Mouse (Mus musculus) small intestine, adult 2 months (tissue): ENCODE data around the gene Rad51b. TPM values are rescaled to one million over a fixed set of nuclear protein-coding genes. Genes with fewer than 3 reads are reported as not detected.

Experiments
- H3K27ac ChIP-seq: fragments of 200-500 bp; 2 replicates; pipeline ENCODE4 v1.5.1; 2012; ENCODE audit warnings: low read depth, low read length, control low read depth, inconsistent platforms; ENCODE audit not compliant: insufficient read depth
- H3K27me3 ChIP-seq: fragments of 200-500 bp; 2 replicates; pipeline ENCODE4 v1.6.1; 2012; ENCODE audit warnings: mild to moderate bottlenecking, moderate library complexity, low read length, inconsistent platforms; ENCODE audit not compliant: control insufficient read depth, insufficient read depth
- H3K36me3 ChIP-seq: fragments of 200-500 bp; 2 replicates; pipeline ENCODE4 v1.6.1; 2012; ENCODE audit warnings: mild to moderate bottlenecking, low read length, control low read depth, inconsistent platforms; ENCODE audit not compliant: control insufficient read depth, insufficient read depth
- H3K4me1 ChIP-seq: fragments of 200-500 bp; 2 replicates; pipeline ENCODE4 v1.6.1; 2012; ENCODE audit warnings: low read length, inconsistent platforms, mixed read lengths; ENCODE audit not compliant: control insufficient read depth, insufficient read depth, insufficient read length
- H3K4me3 ChIP-seq: fragments of 200-500 bp; 2 replicates; pipeline ENCODE4 v1.5.1; 2012; ENCODE audit warnings: low read depth, mild to moderate bottlenecking, control low read depth, inconsistent platforms, low read length, moderate library complexity
- CTCF ChIP-seq: fragments of 200-500 bp; IDR thresholded peaks from 2 replicates; pipeline ENCODE4 v1.5.1; 2012; ENCODE audit warnings: low read depth, mild to moderate bottlenecking, control low read depth, inconsistent platforms, low read length, moderate library complexity, mixed read lengths; ENCODE audit not compliant: insufficient replicate concordance, insufficient read length; ENCODE audit errors: extremely low read depth
- POLR2A ChIP-seq: fragments of 200-500 bp; IDR thresholded peaks from 2 replicates; pipeline ENCODE4 v1.6.1; 2012; ENCODE audit warnings: low read depth, mild to moderate bottlenecking, control low read depth, inconsistent platforms, low read length, moderate library complexity
- WGBS: fragments of 180-500 bp; shearing (Covaris S2); methylation state at CpG from one replicate; pipeline ENCODE4 v1.1.7; 2018; 5-methylcytosine and 5-hydroxymethylcytosine counted together
- polyA plus RNA-seq: library from polyadenylated mRNA; depleted of rRNA; stranded (reverse); fragments of >200 nt; gene quantifications from 2 replicates; pipeline ENCODE4 v1.2.3, GENCODE M21; 2012

Rad51b gene
- polyA plus RNA-seq, 1 experiment, result 0.46 TPM

DNA sequence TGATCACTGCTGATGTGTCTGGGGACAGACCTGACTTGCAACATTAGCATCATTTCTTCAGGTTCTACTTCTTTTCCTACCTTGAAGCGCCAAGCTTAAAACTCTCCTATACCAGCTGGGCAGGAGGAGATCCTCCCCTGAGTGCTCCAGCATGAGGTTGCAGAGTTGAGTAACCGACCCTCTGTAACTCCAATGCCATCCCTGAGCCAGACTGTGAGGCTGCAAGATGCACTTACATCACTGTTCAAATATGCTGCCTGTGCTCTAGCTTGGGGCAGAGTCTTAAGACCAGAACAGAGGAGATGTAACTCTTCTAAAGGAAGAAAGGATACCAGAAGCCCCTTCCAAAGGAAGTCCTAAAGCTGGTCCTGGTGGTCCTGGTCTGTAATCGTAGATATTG is 230.1 kb downstream of the Rad51b start:
- Histone ChIP-seq H3K27me3 (no peaks in the 10 kb centered on the region), H3K27ac (no peak overlapping the region), H3K4me3 (no peak overlapping the region), H3K4me1 (peaks cover 11% of the 10 kb centered on the region; the same call in 1 of the 2 replicates), H3K36me3 (no peaks in the 10 kb centered on the region)
- 75% methylated on average over 3 of the region's 3 CpGs for WGBS
- TF ChIP-seq POLR2A, result no peak
- TF ChIP-seq CTCF, result no peak

DNA sequence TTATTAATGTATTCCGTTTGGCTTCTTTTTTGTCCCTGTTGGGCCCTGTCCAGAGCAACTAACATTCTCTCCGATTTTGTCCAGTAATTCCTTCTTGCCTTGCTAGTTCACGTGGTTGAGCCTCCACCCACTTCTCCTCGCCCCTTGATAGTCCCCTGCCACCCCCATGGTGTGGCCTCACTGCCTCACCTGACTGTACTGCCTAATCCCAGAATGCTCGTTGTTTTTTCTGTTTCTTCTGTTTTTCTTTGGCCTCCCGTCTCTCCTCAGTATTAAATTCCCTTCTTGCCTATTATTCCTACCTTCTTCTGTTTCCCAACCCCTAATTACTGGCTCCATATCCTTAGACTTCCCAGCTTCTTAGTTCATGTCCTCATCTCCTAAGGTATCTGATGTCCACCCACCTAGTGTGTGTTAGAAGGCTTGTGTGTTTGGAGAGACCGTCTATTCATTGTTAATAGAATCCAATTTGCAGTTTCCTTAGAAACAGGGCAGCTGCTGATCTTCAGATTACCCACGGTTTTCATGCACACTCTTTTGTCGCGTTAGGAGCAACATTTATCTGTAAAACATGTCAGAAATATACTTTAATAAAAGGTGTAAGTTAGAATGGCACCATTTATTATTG is 233.3 kb downstream of the Rad51b start:
- peaks cover 20% of the 10 kb centered on the region for H3K4me1 ChIP-seq
- H3K36me3 ChIP-seq, result no peaks in the 10 kb centered on the region
- no peak overlapping the region for H3K4me3 ChIP-seq
- 78% methylated on average over 10 of the region's 10 CpGs for WGBS
- TF ChIP-seq POLR2A (no peak), CTCF (no peak)
- no peak overlapping the region for H3K27ac ChIP-seq
- H3K27me3 ChIP-seq, result no peaks in the 10 kb centered on the region

DNA sequence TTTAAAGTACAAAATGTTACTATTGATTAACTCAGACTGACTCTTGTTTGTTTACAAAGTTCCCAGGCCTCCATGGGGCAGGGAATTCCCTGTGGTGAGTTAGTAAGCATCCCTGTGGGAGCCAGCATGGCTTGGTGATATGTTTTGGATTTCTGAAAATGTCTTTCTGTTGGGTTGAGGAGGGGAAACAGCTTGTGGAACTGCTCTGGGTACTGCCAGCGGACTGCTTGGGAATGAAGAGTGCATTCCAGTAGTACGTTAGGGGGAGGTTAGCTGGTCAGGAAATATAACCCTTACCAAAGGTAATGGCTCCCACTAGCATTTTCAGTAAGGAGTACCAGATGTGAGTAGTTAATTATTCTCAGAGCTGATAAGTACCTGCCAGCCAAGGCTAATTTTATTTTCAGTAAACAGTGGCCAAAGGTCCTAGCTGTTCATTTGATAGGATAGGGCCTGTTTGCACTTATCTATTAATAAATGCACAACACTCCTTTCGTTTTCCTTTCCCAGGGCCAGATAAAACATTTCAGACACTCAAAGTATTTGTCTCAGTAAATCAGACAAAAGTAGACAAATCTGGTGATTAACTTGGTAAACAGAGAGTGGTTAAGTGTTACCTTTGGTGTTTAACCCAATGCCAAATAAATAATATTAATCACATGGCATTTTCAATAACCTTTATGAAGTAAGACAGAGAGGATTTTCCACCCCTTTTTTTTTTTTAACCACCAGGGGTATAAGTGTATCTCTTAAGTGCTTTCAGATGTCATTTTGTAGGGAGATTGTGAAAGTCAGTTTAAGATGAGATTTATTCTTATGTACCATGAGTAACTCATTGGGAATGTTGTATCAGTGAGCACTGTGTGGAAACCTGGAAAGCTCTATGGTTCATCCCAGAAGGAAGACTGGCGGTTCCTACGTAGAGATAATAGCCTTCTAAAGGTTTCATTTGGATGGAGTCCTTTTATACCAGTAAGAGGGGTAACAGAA is 235.0 kb downstream of the Rad51b start:
- no peaks in the 10 kb centered on the region for H3K27me3 ChIP-seq
- no peak for TF ChIP-seq POLR2A
- no peak for TF ChIP-seq CTCF
- whole genome bisulfite sequencing, result 19% methylated on average over 5 of the region's 5 CpGs
- no peak overlapping the region for H3K4me3 ChIP-seq
- H3K36me3 ChIP-seq, result no peaks in the 10 kb centered on the region
- peaks cover 20% of the 10 kb centered on the region for H3K4me1 ChIP-seq
- peak overlapping the region; percentile 87 for H3K27ac ChIP-seq

DNA sequence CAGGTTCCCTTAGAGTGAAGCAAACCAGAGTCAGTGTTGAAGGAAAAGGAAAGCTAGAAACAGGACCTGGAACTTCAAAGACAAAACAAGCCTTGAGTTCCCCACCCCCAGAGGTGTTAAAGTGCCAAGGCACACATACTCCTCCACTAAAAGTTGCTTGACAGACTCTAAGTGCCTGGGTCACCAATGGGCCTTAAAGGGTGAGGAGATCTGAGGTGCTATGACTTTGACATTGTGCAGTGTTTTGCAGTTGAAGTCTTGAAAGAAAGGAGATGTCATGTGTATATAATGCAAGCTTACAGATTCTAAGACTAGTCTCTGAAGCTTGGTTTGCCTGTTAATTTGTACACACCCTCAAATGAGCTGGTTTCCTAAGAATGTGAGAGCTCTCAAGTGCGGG is 237.7 kb downstream of the Rad51b start:
- Histone ChIP-seq H3K36me3 (no peaks in the 10 kb centered on the region), H3K27me3 (no peaks in the 10 kb centered on the region), H3K4me1 (peaks cover 19% of the 10 kb centered on the region), H3K4me3 (no peak overlapping the region), H3K27ac (no peak overlapping the region)
- 63% methylated on average over 1 of the region's 1 CpGs for WGBS
- no peak for TF ChIP-seq CTCF
- TF ChIP-seq POLR2A, result no peak

DNA sequence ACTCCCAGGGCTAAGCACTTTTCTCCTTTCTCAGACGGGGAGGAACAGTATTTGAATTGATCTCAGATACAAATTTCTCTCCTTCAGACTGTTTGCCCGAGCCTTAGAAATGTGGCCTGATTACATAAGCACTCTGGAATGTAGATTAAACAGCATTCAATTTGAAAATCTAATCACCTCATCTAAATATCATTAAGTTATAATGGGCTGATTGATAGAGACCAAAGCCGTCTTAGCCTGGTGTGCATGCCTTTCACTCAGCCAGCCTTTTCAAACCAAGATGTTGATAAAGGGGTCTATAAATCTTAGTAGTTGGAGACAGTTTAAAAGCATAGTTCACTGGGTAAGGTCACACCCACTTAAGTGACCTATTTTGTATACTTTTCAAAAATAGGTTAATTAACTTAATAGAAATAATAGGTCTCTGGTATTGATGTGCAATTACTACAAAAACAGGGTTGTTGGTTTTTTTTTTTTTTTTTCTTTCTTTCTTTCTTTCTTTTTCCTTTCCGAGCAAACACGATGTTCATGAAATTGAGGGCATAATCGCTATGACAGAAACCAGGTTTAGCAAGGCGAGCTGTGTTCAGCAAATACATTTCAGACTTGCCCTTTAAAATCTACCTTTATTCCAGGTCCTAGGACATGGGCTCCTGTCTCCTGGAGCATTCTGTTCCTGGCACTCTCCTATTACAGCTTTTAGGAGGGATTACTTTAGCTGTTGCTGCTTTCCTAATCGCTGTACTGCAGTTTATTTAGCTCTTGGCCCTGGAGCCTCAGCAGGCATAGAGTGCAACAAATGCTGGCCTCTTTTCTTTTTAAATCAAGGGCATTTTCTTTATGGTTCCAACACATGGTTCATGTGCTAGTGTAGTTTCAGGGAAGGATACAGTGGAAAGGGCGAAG is 238.7 kb downstream of the Rad51b start:
- H3K27me3 ChIP-seq, result no peaks in the 10 kb centered on the region
- H3K36me3 ChIP-seq, result no peaks in the 10 kb centered on the region
- WGBS, result 37% methylated on average over 9 of the region's 9 CpGs
- TF ChIP-seq CTCF (no peak), POLR2A (no peak)
- peak overlapping the region; percentile 15; the same call in 1 of the 2 replicates for H3K27ac ChIP-seq
- no peak overlapping the region for H3K4me3 ChIP-seq
- peaks cover 21% of the 10 kb centered on the region for H3K4me1 ChIP-seq

DNA sequence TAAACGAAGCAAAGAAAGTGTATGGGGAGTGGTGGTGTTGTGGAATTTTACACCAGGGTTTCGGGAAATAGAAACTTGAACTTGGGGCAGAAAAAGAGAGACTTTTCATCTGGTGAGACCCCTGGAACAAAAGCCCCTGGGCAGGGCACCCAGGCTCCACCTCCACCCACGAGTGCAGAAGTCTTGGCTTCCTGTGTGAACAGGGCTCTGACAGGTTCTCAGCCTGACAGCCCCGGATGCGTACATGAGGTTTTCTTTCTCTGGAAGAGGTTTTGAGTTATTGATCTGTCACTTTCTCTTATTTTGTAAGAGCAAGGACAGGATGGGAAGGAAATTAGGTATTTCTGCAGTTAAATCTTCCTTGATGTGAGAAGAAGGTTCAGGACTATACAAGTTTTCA is 243.1 kb downstream of the Rad51b start:
- WGBS, result 80% methylated on average over 5 of the region's 5 CpGs
- Histone ChIP-seq H3K36me3 (no peaks in the 10 kb centered on the region), H3K4me1 (peaks cover 7% of the 10 kb centered on the region; the same call in 1 of the 2 replicates), H3K4me3 (no peak overlapping the region), H3K27ac (no peak overlapping the region), H3K27me3 (no peaks in the 10 kb centered on the region)
- TF ChIP-seq CTCF (no peak), POLR2A (no peak)

DNA sequence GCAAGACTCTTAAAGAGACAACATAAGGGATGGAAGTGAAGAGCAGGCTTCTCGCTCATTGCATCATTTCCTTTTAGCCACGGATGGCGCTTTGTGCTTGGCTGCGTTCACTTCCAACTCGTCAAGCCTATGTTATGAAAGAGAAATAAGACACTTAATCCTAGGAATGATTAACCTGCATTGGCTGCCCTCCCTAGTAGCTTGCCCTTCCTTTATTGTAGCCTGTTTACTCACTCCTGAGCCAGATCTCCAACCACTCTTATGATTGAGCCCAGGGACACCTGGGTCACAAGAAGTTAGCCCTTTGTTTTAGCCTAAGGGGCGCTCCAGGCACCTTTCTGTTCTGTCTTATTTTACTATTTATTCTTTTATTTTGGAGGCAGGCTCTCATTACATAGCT is 244.5 kb downstream of the Rad51b start:
- WGBS, result 27% methylated on average over 6 of the region's 6 CpGs
- Histone ChIP-seq H3K4me1 (peaks cover 5% of the 10 kb centered on the region; the same call in 1 of the 2 replicates), H3K27me3 (no peaks in the 10 kb centered on the region), H3K36me3 (no peaks in the 10 kb centered on the region), H3K27ac (peak overlapping the region; percentile 72), H3K4me3 (no peak overlapping the region)
- no peak for TF ChIP-seq CTCF
- no peak for TF ChIP-seq POLR2A
